Mouse (Mus musculus): Measurements from ENCODE around the gene Zmiz1. TPM values are rescaled to one million over a fixed set of nuclear protein-coding genes. Genes with fewer than 3 reads are reported as not detected.
A peak's percentile ranks its signal among the peaks of the same experiment; 100 is the strongest.

Zmiz1 gene
- polyA plus RNA-seq, 1 experiment = 54.1 TPM

- TF ChIP-seq FLI1 (IDR thresholded peaks at IDR 0.05; ENCODE audit: low read length) = no peak
- no peak for TF ChIP-seq GATA1 (IDR thresholded peaks at IDR 0.05; ENCODE audit: borderline replicate concordance, low read length)
- peak overlapping the region; percentile 40 for H3K4me3 ChIP-seq (replicated peaks)
- H3K4me1 ChIP-seq = peaks cover 72% of the 10 kb centered on the region
- no peaks in the 10 kb centered on the region for H3K9me3 ChIP-seq
- peaks cover 78% of the 10 kb centered on the region for H3K36me3 ChIP-seq (replicated peaks; ENCODE audit: low read length)
- no peaks in the 10 kb centered on the region for H3K27me3 ChIP-seq (replicated peaks)
Observed at GRCm38 (mm10) chr14:25586846-25587486, 128.0 kb downstream of the Zmiz1 start.

- no peaks in the 10 kb centered on the region for H3K9me3 ChIP-seq
- H3K4me3 ChIP-seq (replicated peaks) = peak overlapping the region; percentile 40
- peaks cover 78% of the 10 kb centered on the region for H3K36me3 ChIP-seq (replicated peaks; ENCODE audit: low read length)
- H3K27me3 ChIP-seq (replicated peaks) = no peaks in the 10 kb centered on the region
- H3K4me1 ChIP-seq = peaks cover 74% of the 10 kb centered on the region
- no peak for TF ChIP-seq FLI1 (IDR thresholded peaks at IDR 0.05; ENCODE audit: low read length)
- no peak for TF ChIP-seq GATA1 (IDR thresholded peaks at IDR 0.05; ENCODE audit: borderline replicate concordance, low read length)
Observed at GRCm38 (mm10) chr14:25587487-25588001, 128.6 kb downstream of the Zmiz1 start.

GRCm38 (mm10) chr14:25588156-25588555, 129.2 kb downstream of the Zmiz1 start:
- Histone ChIP-seq H3K27me3 (replicated peaks) (no peaks in the 10 kb centered on the region), H3K9me3 (no peaks in the 10 kb centered on the region), H3K36me3 (replicated peaks; ENCODE audit: low read length) (peaks cover 78% of the 10 kb centered on the region), H3K4me1 (peaks cover 80% of the 10 kb centered on the region), H3K4me3 (replicated peaks) (no peak overlapping the region)
- TF ChIP-seq GATA1 (IDR thresholded peaks at IDR 0.05; ENCODE audit: borderline replicate concordance, low read length) (no peak), FLI1 (IDR thresholded peaks at IDR 0.05; ENCODE audit: low read length) (no peak)

- TF ChIP-seq GATA1 (IDR thresholded peaks at IDR 0.05; ENCODE audit: borderline replicate concordance, low read length) (no peak), FLI1 (IDR thresholded peaks at IDR 0.05; ENCODE audit: low read length) (no peak)
- peak overlapping the region; percentile 80 for H3K4me3 ChIP-seq (replicated peaks)
- H3K36me3 ChIP-seq (replicated peaks; ENCODE audit: low read length) = peaks cover 76% of the 10 kb centered on the region
- H3K9me3 ChIP-seq = no peaks in the 10 kb centered on the region
- peaks cover 87% of the 10 kb centered on the region for H3K4me1 ChIP-seq
- H3K27me3 ChIP-seq (replicated peaks) = no peaks in the 10 kb centered on the region
Observed at GRCm38 (mm10) chr14:25588946-25589937, 130.3 kb downstream of the Zmiz1 start.

GRCm38 (mm10) chr14:25591000-25591399, 132.0 kb downstream of the Zmiz1 start:
- Histone ChIP-seq H3K4me1 (peaks cover 87% of the 10 kb centered on the region), H3K9me3 (no peaks in the 10 kb centered on the region), H3K4me3 (replicated peaks) (no peak overlapping the region), H3K27me3 (replicated peaks) (no peaks in the 10 kb centered on the region), H3K36me3 (replicated peaks; ENCODE audit: low read length) (peaks cover 76% of the 10 kb centered on the region)
- TF ChIP-seq FLI1 (IDR thresholded peaks at IDR 0.05; ENCODE audit: low read length) = no peak
- TF ChIP-seq GATA1 (IDR thresholded peaks at IDR 0.05; ENCODE audit: borderline replicate concordance, low read length) = no peak

GRCm38 (mm10) chr14:25591426-25591825, 132.4 kb downstream of the Zmiz1 start:
- H3K9me3 ChIP-seq = no peaks in the 10 kb centered on the region
- TF ChIP-seq GATA1 (IDR thresholded peaks at IDR 0.05; ENCODE audit: borderline replicate concordance, low read length) (no peak), FLI1 (IDR thresholded peaks at IDR 0.05; ENCODE audit: low read length) (no peak)
- peaks cover 78% of the 10 kb centered on the region for H3K36me3 ChIP-seq (replicated peaks; ENCODE audit: low read length)
- no peaks in the 10 kb centered on the region for H3K27me3 ChIP-seq (replicated peaks)
- peaks cover 87% of the 10 kb centered on the region for H3K4me1 ChIP-seq
- H3K4me3 ChIP-seq (replicated peaks) = no peak overlapping the region

GRCm38 (mm10) chr14:25592522-25592921, 133.5 kb downstream of the Zmiz1 start:
- TF ChIP-seq GATA1 (IDR thresholded peaks at IDR 0.05; ENCODE audit: borderline replicate concordance, low read length) (no peak), FLI1 (IDR thresholded peaks at IDR 0.05; ENCODE audit: low read length) (no peak)
- H3K4me3 ChIP-seq (replicated peaks) = no peak overlapping the region
- no peaks in the 10 kb centered on the region for H3K27me3 ChIP-seq (replicated peaks)
- H3K36me3 ChIP-seq (replicated peaks; ENCODE audit: low read length) = peaks cover 81% of the 10 kb centered on the region
- H3K4me1 ChIP-seq = peaks cover 87% of the 10 kb centered on the region
- H3K9me3 ChIP-seq = no peaks in the 10 kb centered on the region

- Histone ChIP-seq H3K4me1 (peaks cover 87% of the 10 kb centered on the region), H3K4me3 (replicated peaks) (no peak overlapping the region), H3K36me3 (replicated peaks; ENCODE audit: low read length) (peaks cover 87% of the 10 kb centered on the region), H3K27me3 (replicated peaks) (no peaks in the 10 kb centered on the region), H3K9me3 (no peaks in the 10 kb centered on the region)
- TF ChIP-seq FLI1 (IDR thresholded peaks at IDR 0.05; ENCODE audit: low read length) = no peak
- TF ChIP-seq GATA1 (IDR thresholded peaks at IDR 0.05; ENCODE audit: borderline replicate concordance, low read length) = no peak
Observed at GRCm38 (mm10) chr14:25593876-25594275, 134.9 kb downstream of the Zmiz1 start.

GRCm38 (mm10) chr14:25594611-25595010, 135.6 kb downstream of the Zmiz1 start:
- H3K4me1 ChIP-seq = peaks cover 84% of the 10 kb centered on the region
- no peaks in the 10 kb centered on the region for H3K9me3 ChIP-seq
- peak overlapping the region; percentile 47 for H3K4me3 ChIP-seq (replicated peaks)
- peaks cover 93% of the 10 kb centered on the region for H3K36me3 ChIP-seq (replicated peaks; ENCODE audit: low read length)
- no peaks in the 10 kb centered on the region for H3K27me3 ChIP-seq (replicated peaks)
- no peak for TF ChIP-seq GATA1 (IDR thresholded peaks at IDR 0.05; ENCODE audit: borderline replicate concordance, low read length)
- TF ChIP-seq FLI1 (IDR thresholded peaks at IDR 0.05; ENCODE audit: low read length) = no peak
